Mouse (Mus musculus) left cerebral cortex, postnatal 25 days (tissue): ENCODE measurements at regions not wholly inside any gene's neighbourhood (a gene's known extent, or its start where the extent isn't known, plus 50 kb on each side); places are given as distances from the start of the nearest gene placed in this dataset.

ENCODE experiments used
- DNase-seq, 2 experiments: peaks; one replicate each; pipeline ENCODE4 v3.0.0; 2022; ENCODE audit warnings: low spot score in 2 of 2, mixed read lengths in 1 of 2
- intact Hi-C: fragments of 180-260 bp; cut with DNase I; formaldehyde crosslinking; loops from one replicate; pipeline ENCODE4 v1.15.1; 2025

DNA sequence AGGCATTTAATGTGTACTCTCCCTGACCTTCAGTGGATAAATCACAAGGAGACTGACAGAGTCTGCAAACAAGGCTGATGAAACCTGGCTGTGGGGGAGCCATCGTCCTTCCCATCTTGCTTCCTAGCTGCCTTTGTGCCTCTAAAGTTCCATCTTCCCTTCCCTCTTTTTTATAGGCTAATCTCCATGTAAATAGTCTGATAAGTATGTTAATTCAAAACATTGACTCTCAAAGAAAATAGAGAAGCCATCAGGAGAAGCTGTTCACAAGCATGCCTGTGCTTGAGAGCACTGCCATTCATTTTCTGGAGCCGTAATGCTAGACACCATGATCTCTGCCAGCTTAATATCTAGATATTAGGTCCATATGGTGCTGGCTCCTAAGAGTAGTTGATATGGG, 55.7 kb upstream of the Gpc6 start:
- intact Hi-C loops: no loop called here
- no peak for DNase-seq

DNA sequence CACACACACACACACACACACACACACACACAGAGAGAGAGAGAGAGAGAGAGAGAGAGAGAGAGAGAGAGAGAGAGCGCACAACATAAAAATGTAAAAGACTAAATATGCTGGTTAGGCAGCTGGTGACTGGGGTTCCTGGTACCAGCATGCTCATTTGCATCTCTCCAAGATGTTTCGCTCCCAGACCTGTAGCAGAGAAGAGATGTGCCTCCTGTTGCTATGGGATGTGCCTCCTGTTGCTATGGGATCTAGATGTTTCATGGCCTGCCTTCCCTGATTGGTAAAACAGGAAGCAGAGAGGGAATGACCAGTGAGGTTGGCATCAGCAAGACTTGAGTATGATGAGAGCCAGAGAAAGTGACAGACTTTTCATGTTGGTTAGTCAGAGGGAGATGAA, 55.1 kb upstream of the Gpc6 start:
- intact Hi-C loops: no loop called here
- no peak for DNase-seq
